Mouse (Mus musculus) hindbrain, embryonic 15.5 days (tissue): ENCODE data around the gene Gm4707. TPM values are rescaled to one million over a fixed set of nuclear protein-coding genes. Genes with fewer than 3 reads are reported as not detected.
"Not testable (repeated sequence)": the region's sequence is repeated elsewhere in the genome, so short reads cannot be mapped to it uniquely, and the experiment has no call there.

Experiments used
- ATAC-seq: fragments of 200-750 bp; cut with Nextera tagmentation; 2 replicates; pipeline ENCODE4 v1.8.0; 2017; ENCODE audit warnings: low read depth, moderate number of reproducible peaks, moderate TSS enrichment; ENCODE audit not compliant: low FRiP score
- H3K27ac ChIP-seq: fragments of 300-500 bp; sonication (generic); replicated peaks from 2 replicates; pipeline ENCODE4 v1.5.1; 2015; ENCODE audit warnings: mild to moderate bottlenecking, inconsistent platforms
- H3K27me3 ChIP-seq: fragments of 300-500 bp; sonication (generic); 2 replicates; pipeline ENCODE4 v1.6.1; 2015; ENCODE audit warnings: control low read depth, inconsistent platforms
- H3K36me3 ChIP-seq: fragments of 300-500 bp; sonication (generic); 2 replicates; pipeline ENCODE4 v1.6.1; 2015; ENCODE audit warnings: control low read depth, inconsistent platforms
- H3K4me1 ChIP-seq: fragments of 300-500 bp; sonication (generic); replicated peaks from 2 replicates; pipeline ENCODE4 v1.6.1; 2015; ENCODE audit warnings: control low read depth, inconsistent platforms
- H3K4me2 ChIP-seq: fragments of 300-500 bp; sonication (generic); 2 replicates; pipeline ENCODE4 v1.6.1; 2015; ENCODE audit warnings: moderate library complexity, mild to moderate bottlenecking, inconsistent platforms
- H3K4me3 ChIP-seq: fragments of 300-500 bp; sonication (generic); 2 replicates; pipeline ENCODE4 v1.5.1; 2015; ENCODE audit warnings: mild to moderate bottlenecking, inconsistent platforms
- H3K9ac ChIP-seq: fragments of 300-500 bp; sonication (generic); 2 replicates; pipeline ENCODE4 v1.6.1; 2015; ENCODE audit warnings: inconsistent platforms
- H3K9me3 ChIP-seq: fragments of 300-500 bp; sonication (generic); 2 replicates; pipeline ENCODE4 v1.6.1; 2016; ENCODE audit warnings: control low read depth, inconsistent platforms
- whole genome bisulfite sequencing: fragments of 180-500 bp; shearing (Covaris S2); methylation state at CpG from one replicate; pipeline ENCODE4 v1.1.7; 2015; 5-methylcytosine and 5-hydroxymethylcytosine counted together
- polyA plus RNA-seq: library from polyadenylated mRNA; unstranded; fragments of >200 nt; fragmentation: Nextera tagmentation; extraction: Ambion mirVana; gene quantifications from 2 replicates; pipeline ENCODE4 v1.2.1, GENCODE M21; 2015

The Gm4707 gene
- polyA plus RNA-seq, 1 experiment from 2014 or later = 3.9 TPM

DNA sequence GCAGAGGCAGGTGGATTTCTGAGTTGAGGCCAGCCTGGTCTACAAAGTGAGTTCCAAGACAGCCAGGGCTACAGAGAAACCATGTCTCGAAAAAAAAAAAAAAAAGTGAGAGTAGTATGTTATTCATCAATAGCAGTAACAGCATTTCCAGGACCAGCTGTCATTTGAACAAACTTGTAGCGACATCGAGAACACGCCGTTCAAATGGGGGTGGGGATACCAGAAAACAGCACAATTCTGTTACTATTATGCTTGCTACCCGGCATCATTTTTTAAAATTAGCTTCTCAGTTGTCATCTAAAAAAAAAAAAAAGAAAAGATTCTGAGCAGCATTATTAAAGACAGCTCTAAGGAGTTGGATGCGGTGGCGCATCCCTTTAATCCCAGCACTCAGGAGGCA is 17.8 kb upstream of the Gm4707 start:
- no peak overlapping the region for H3K4me3 ChIP-seq
- 98% methylated on average over 8 of the region's 8 CpGs for WGBS
- no peak overlapping the region for H3K4me2 ChIP-seq
- H3K9ac ChIP-seq = no peak overlapping the region
- peaks cover 18% of the 10 kb centered on the region for H3K4me1 ChIP-seq
- no peaks in the 10 kb centered on the region for H3K27me3 ChIP-seq
- ATAC-seq = no peak
- no peaks in the 10 kb centered on the region for H3K9me3 ChIP-seq
- H3K36me3 ChIP-seq = no peaks in the 10 kb centered on the region
- no peak overlapping the region for H3K27ac ChIP-seq

DNA sequence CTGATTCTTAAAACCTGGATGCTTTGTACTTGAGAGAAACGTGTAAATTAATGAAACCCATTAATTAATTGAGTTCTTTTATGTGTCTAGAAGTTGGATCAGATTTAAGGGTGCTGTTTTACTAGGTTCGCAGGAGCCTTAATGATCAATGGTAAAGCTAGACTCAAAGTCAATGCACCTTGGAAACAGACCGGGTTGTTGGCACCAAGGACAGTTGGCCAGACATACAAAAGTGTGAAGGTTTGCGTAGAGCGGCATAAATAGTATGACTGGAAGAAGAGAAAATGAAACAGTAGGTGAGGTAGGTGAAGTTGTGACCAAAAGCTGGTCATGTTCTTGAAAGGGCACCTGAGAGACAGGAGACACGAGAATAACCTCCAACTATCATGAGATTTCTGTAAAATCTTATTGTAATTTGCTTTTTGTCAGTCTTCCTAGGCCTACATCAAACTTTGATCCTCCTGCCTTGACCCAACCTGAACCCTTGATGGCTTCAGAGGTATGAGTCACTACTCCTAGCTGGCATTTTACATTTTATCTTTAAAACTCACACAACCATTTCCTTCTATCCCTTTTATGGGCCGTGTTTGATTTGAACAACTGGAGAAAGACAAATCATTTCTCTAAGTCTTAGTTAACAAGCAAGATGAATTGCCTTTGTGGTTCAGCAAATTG is 16.8 kb upstream of the Gm4707 start:
- Histone ChIP-seq H3K27me3 (no peaks in the 10 kb centered on the region), H3K4me3 (peak overlapping the region; percentile 94), H3K9ac (peak overlapping the region; percentile 92), H3K9me3 (no peaks in the 10 kb centered on the region), H3K4me2 (peak overlapping the region; percentile 94), H3K4me1 (peaks cover 23% of the 10 kb centered on the region), H3K27ac (peak overlapping the region; percentile 99), H3K36me3 (no peaks in the 10 kb centered on the region)
- no peak for ATAC-seq
- 75% methylated on average over 7 of the region's 7 CpGs for WGBS

DNA sequence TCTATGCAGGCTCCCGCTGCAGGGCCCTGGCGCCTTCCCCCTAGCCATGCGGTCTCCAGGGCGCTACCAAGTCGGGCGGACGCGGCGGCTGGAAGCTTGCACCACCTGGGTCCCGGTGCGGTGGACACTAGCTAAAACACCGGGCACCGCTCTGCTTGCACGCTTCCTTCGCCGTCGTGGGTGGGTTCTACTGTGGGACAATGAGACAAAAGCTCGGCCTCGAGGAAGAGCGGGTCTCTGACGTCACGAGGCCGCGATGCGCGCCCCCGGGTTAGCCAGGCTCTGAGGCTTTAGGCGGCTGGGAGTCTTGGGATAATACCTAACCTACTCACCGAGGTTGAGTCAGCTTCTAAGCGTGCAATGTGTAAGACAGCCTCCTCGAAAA is 16.0 kb upstream of the Gm4707 start:
- Histone ChIP-seq H3K36me3 (no peaks in the 10 kb centered on the region), H3K27me3 (no peaks in the 10 kb centered on the region), H3K9ac (peak overlapping the region; percentile 92), H3K4me2 (peak overlapping the region; percentile 94), H3K4me3 (peak overlapping the region; percentile 94), H3K9me3 (no peaks in the 10 kb centered on the region), H3K27ac (peak overlapping the region; percentile 99), H3K4me1 (peaks cover 23% of the 10 kb centered on the region)
- WGBS = under 1% methylated on average over 31 of the region's 31 CpGs
- ATAC-seq = peak; percentile 87; the same call in 1 of the 2 replicates

DNA sequence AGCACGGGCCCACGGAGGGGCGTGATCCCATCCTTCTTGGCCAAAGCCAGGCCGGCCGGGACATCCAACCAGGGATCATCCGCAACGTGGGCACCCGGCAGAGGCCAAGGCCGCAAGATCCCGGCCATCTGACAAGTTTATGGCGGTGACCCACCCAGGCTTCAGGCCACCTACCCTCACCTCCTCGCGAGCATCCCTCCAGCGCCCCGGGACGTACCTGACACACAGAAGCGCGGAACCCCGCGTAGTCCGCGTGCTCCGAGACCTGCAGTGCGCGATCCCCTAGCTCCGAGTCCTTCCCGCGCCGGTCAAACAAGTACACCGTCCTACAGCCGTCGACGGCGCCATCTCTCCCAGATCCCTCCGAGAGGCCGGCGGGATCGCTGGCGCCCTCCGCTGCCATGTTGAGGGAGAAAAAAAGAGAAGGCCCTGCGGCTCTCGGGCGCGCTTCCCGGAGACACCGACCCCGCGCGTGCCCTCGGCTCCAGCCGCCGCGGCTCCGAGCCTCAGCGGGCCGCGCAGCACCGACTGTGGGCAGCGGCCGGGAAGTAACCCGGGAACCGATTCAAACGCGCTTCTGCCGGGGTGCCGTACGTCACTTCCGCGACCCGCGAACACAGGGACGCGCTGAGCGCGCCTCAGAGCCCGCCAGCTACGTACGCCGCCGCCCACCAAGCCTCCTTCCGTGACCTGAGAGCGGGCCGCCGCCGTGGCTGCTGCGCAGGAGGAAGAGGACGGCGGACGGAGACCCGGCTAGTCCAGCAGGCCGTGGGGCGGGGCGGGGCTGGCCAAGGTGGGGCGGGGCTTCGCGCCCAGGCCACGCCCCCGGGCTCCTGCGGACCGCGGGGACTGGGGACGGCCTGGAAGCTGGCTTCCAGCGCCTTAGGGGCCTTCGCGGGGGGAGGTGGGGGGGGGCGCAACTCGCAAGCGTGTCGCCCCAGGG is 15.3 kb upstream of the Gm4707 start, which contains the start of gene Smchd1:
Smchd1 (minus strand) TSS at position 582 of the 943 bp plus-strand sequence.
- peaks cover 23% of the 10 kb centered on the region for H3K4me1 ChIP-seq
- peak; percentile 95 for ATAC-seq
- H3K4me3 ChIP-seq = peak within 1 kb of the TSS; percentile 94
- H3K9ac ChIP-seq = peak within 1 kb of the TSS; percentile 92
- peak within 1 kb of the TSS; percentile 94 for H3K4me2 ChIP-seq
- H3K27ac ChIP-seq = peak within 1 kb of the TSS; percentile 99
- no peaks in the 10 kb centered on the region for H3K36me3 ChIP-seq
- no peaks in the 10 kb centered on the region for H3K9me3 ChIP-seq
- no peaks in the 10 kb centered on the region for H3K27me3 ChIP-seq
- whole genome bisulfite sequencing = under 1% methylated on average over 98 of the region's 109 CpGs

DNA sequence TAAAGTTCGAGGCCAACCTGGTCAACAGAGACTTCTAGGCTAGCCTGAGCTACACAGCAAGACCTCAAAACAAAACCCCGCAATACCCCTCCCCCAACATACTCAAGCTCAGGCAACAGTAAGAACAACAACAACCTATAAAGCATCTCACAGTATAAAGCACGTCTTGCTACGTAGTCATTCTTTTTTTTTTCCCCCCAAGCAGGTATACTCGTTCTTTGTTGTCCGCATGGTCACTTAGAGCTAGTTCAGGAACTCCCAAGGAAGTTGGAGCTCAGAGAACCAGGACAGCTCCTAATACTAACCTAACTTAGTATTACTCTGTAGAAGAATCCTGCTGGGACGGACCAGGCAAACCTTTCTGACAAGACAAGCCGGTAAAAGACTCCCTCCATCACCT is 14.4 kb upstream of the Gm4707 start:
- Histone ChIP-seq H3K4me2 (peak overlapping the region; percentile 94), H3K9me3 (no peaks in the 10 kb centered on the region), H3K4me1 (peaks cover 23% of the 10 kb centered on the region), H3K9ac (peak overlapping the region; percentile 92), H3K36me3 (no peaks in the 10 kb centered on the region), H3K27ac (peak overlapping the region; percentile 99; the same call in 1 of the 2 replicates), H3K4me3 (peak overlapping the region; percentile 94), H3K27me3 (no peaks in the 10 kb centered on the region)
- 20% methylated on average over 8 of the region's 8 CpGs for WGBS
- ATAC-seq = no peak

DNA sequence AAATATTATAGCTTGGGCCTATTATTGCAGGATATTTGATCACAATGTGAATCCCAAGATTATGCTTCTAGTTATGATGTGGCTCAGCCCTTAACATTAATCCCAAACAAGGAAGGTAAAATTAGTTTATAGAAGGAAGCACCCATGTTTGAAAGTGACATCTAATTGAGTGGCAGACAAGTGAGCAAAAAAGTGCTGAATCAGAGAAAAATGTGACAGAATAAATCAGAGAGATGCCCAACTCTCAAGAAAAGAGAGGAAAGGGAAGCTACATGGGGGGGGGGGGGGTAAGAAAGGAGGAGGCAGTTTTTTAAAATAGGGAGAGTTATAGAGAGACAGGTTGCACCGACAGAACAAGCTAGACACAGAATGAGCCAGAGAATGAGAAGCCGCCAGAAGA is 11.5 kb upstream of the Gm4707 start:
- WGBS = 70% methylated on average over 2 of the region's 2 CpGs
- Histone ChIP-seq H3K36me3 (no peaks in the 10 kb centered on the region), H3K4me3 (no peak overlapping the region), H3K27ac (no peak overlapping the region), H3K9me3 (no peaks in the 10 kb centered on the region), H3K4me2 (no peak overlapping the region), H3K9ac (no peak overlapping the region), H3K4me1 (peaks cover 20% of the 10 kb centered on the region), H3K27me3 (no peaks in the 10 kb centered on the region)
- ATAC-seq = no peak

DNA sequence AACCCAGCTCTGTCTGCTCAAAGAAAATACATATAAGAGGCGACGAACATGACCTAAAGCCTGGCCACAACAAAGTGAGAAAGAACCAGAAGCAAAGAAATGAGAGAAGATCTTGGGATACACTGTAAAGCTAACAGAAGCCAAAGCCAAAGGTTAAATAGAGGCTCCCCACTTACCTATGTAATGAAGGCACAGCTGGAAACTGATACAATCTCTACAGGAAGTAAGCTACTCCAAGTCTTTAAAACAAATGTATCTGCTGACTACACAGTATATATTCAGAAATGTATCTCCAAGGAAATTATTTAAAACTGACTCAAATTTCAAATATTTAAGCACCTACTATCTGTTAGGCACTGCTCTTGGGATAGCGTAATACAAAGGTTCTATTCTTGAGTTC is 594 bp upstream of the Gm4707 start:
- H3K27ac ChIP-seq = no peak overlapping the region
- no peaks in the 10 kb centered on the region for H3K4me1 ChIP-seq
- WGBS = 96% methylated on average over 3 of the region's 3 CpGs
- no peak overlapping the region for H3K9ac ChIP-seq
- ATAC-seq = no peak
- H3K9me3 ChIP-seq = no peaks in the 10 kb centered on the region
- no peaks in the 10 kb centered on the region for H3K27me3 ChIP-seq
- H3K4me2 ChIP-seq = no peak overlapping the region
- H3K4me3 ChIP-seq = no peak overlapping the region
- 0 out of 2 replicates have a peak, but pooled peaks cover 2% of the 10 kb centered on the region for H3K36me3 ChIP-seq

DNA sequence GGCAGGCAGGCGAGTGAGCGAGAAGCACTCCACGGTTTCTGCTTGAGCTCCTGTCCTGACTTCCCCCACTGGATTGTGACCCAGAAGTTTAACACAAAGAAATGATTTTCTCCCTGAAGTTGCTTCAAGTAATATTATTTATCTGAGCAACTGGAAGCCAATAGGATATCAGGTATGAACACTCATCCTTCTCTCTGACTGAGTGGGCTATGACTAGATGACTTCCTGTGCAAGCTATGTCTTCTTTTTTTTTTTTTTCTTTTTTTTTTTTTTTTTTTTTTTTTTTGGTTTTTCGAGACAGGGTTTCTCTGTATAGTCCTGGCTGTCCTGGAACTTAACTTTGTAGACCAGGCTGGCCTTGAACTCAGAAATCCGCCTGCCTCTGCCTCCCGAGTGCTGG is 2.4 kb downstream of the Gm4707 start:
- WGBS = 97% methylated on average over 6 of the region's 6 CpGs
- H3K4me3 ChIP-seq, ATAC-seq, H3K36me3 ChIP-seq, H3K9me3 ChIP-seq, H3K9ac ChIP-seq, H3K27me3 ChIP-seq, H3K27ac ChIP-seq, H3K4me1 ChIP-seq, H3K4me2 ChIP-seq: not testable (repeated sequence)

DNA sequence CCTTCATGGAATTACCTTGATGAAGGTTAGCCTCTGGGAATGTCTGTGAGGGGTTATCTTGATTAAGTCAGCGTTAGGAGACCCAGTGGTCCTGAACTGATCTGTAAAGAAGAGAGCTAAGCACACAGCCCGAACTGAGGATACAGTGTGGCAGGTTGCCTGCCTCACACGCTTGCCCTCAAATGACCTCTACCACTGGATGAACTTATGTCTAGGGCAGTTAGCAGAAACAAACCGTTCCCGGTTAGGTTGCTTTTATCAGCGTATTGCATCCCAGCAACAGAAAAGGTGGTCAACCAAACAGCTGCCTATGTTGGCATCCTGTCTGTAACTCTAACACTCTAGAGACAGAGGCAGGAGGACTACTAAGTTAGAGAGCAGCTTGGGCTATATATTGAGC is 14.5 kb downstream of the Gm4707 start:
- ATAC-seq = no peak
- H3K4me2 ChIP-seq = no peak overlapping the region
- peaks cover 23% of the 10 kb centered on the region for H3K36me3 ChIP-seq
- no peak overlapping the region for H3K9ac ChIP-seq
- WGBS = 97% methylated on average over 6 of the region's 6 CpGs
- no peak overlapping the region for H3K27ac ChIP-seq
- H3K9me3 ChIP-seq = no peaks in the 10 kb centered on the region
- no peak overlapping the region for H3K4me3 ChIP-seq
- no peaks in the 10 kb centered on the region for H3K4me1 ChIP-seq
- no peaks in the 10 kb centered on the region for H3K27me3 ChIP-seq

DNA sequence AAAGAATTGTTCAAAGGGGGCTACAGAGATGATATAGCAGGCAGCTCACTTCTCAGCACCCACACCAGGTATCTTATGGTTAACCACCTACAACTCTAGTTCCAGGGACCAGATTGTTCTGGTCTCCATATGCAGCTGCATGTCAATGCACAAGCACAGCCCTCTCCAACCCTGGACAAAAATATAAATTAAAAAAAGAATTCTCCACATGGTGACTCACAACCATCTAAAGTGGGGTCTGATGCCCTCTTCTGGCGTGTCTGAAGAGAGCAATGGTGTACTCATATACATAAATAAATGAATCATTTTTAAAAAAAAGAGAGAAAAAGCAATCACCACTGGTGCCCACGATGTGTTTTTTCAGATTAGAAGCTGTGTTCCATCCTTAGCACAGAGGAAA is 15.0 kb downstream of the Gm4707 start:
- H3K36me3 ChIP-seq = peaks cover 23% of the 10 kb centered on the region
- no peak for ATAC-seq
- H3K9ac ChIP-seq = no peak overlapping the region
- no peak overlapping the region for H3K27ac ChIP-seq
- 91% methylated on average over 2 of the region's 2 CpGs for WGBS
- H3K4me2 ChIP-seq = no peak overlapping the region
- no peaks in the 10 kb centered on the region for H3K27me3 ChIP-seq
- no peaks in the 10 kb centered on the region for H3K4me1 ChIP-seq
- H3K9me3 ChIP-seq = no peaks in the 10 kb centered on the region
- no peak overlapping the region for H3K4me3 ChIP-seq

DNA sequence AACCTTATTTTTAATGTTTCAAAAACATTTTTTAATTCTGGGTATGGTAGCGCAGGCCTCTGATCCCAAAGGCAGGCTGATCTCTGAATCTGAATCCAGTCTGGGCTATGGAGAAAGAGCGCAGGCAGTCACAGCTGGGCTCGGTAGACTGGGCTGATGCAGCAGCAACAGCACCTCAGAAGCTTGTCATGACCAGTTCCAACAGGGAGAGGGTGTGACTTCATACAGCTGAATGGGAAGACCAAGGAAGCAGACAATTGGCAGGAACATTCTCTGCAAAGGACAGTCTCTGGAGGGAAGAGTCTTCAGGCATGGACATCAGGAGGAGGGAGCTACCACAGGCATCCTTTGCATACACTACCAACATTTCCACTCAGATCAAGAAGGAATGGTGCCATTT is 15.6 kb downstream of the Gm4707 start:
- H3K4me1 ChIP-seq = no peaks in the 10 kb centered on the region
- H3K27ac ChIP-seq = no peak overlapping the region
- ATAC-seq = no peak
- 93% methylated on average over 3 of the region's 3 CpGs for WGBS
- H3K9me3 ChIP-seq = no peaks in the 10 kb centered on the region
- peaks cover 23% of the 10 kb centered on the region for H3K36me3 ChIP-seq
- H3K4me3 ChIP-seq = no peak overlapping the region
- H3K4me2 ChIP-seq = no peak overlapping the region
- H3K9ac ChIP-seq = no peak overlapping the region
- no peaks in the 10 kb centered on the region for H3K27me3 ChIP-seq

DNA sequence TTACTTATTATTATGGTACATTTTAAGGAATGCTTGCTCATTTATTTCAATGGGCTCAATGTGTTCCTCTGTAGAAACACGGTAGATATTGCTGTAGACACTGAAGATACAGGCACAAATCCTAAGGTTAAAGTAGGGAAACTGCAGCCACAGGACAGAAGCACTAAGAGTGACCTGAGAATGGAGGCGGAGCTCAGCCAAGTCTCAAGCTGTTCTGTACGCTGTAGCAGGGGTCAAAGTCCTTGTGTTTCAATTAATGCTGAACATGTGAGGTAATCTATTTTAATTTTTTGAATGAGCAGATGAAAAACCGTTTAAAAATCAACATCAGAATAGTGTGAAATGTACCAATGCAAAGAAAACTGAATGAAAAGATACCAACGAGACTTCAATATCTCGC is 16.4 kb downstream of the Gm4707 start:
- 92% methylated on average over 6 of the region's 6 CpGs for WGBS
- peaks cover 23% of the 10 kb centered on the region for H3K36me3 ChIP-seq
- H3K4me1 ChIP-seq = no peaks in the 10 kb centered on the region
- no peak for ATAC-seq
- H3K9me3 ChIP-seq = no peaks in the 10 kb centered on the region
- H3K4me2 ChIP-seq = no peak overlapping the region
- H3K9ac ChIP-seq = no peak overlapping the region
- H3K4me3 ChIP-seq = no peak overlapping the region
- no peak overlapping the region for H3K27ac ChIP-seq
- no peaks in the 10 kb centered on the region for H3K27me3 ChIP-seq
